ENCODE assay signal across 11 mouse cellular contexts in genomic region chr5:36700939-36701620, GRCm38 (mm10). TPM values are rescaled to one million over a fixed set of nuclear protein-coding genes. Genes with fewer than 3 reads are reported as not detected.
A peak's percentile ranks its signal among the peaks of the same experiment; 100 is the strongest.
DNase-seq lines count a peak whose midpoint lies in the region; ATAC-seq and TF ChIP-seq lines count a peak whose summit lies in the region.
"Had no signal": no experiment of that assay in that cellular context is flagged by ENCODE, and none has a peak within 500 bp of the region (broad histone marks: within the 10 kb centered on the region; RNA-seq: fewer than 3 reads in every experiment).

No protein-coding gene starts in this region.

- H3K4me1 ChIP-seq in heart, adult 2 months (ENCODE audit: control insufficient read depth, insufficient read depth, low read length): peaks cover 3% of the 10 kb centered on the region; the same call in 1 of the 2 replicates
- H3K4me1 ChIP-seq in liver, embryonic 15.5 days (replicated peaks): peaks cover 53% of the 10 kb centered on the region

- no peaks in the 10 kb centered on the region for H3K79me2 ChIP-seq in heart, adult 2 months (replicated peaks; ENCODE audit: control insufficient read depth, insufficient read depth, low read length)

- no peaks in the 10 kb centered on the region for H3K27me3 ChIP-seq in heart, adult 2 months (ENCODE audit: control insufficient read depth, insufficient read depth, low read length)
- H3K27me3 ChIP-seq in liver, embryonic 15.5 days: peaks cover 35% of the 10 kb centered on the region

- 0 out of 2 replicates have a peak, but pooled peaks have one; percentile 17 for TF ChIP-seq EP300 in heart, adult 2 months (IDR thresholded peaks at IDR 0.05; ENCODE audit: insufficient read depth, low read depth, low read length)

- no peak overlapping the region for H3K4me3 ChIP-seq in heart, adult 2 months
- H3K4me3 ChIP-seq in liver, embryonic 15.5 days (replicated peaks): no peak overlapping the region
- H3K4me3 ChIP-seq: lung, embryonic 15.5 days had no signal

- no peaks in the 10 kb centered on the region for H3K36me3 ChIP-seq in heart, adult 2 months (ENCODE audit: control insufficient read depth, insufficient read depth, low read length)
- H3K36me3 ChIP-seq in liver, embryonic 15.5 days (replicated peaks): no peaks in the 10 kb centered on the region
- H3K36me3 ChIP-seq: lung, embryonic 15.5 days had no signal

- no peak overlapping the region for H3K9ac ChIP-seq in heart, adult 2 months (ENCODE audit: low read depth, low read length)
- no peak overlapping the region for H3K9ac ChIP-seq in liver, embryonic 15.5 days
- H3K9ac ChIP-seq: lung, embryonic 15.5 days had no signal

- no peak for DNase-seq in heart, adult 2 months
- no peak for DNase-seq in heart, postnatal 4 days
- peak; percentile 40 for DNase-seq in lung, postnatal 36 days
- no peak for DNase-seq in lung, postnatal 25 days (ENCODE audit: low spot score)
- DNase-seq in yolk sac, embryonic 10.5 days (ENCODE audit: low spot score): peak; percentile 80
- no peak for DNase-seq in ovary, postnatal 14 days (ENCODE audit: low spot score)
- no peak for DNase-seq in spleen, postnatal 14 days (ENCODE audit: low spot score in 2 of 2)
- DNase-seq: adrenal gland, postnatal 36 days; cerebellum, adult 11 months had no signal

- intact Hi-C loops in heart, adult 2 months (cut with DNase I): no loop called here

- 36% methylated on average over 6 of the region's 6 CpGs for WGBS in heart, adult 2 months
- WGBS in liver, embryonic 15.5 days (ENCODE audit: insufficient replicate concordance): 50% methylated on average over 6 of the region's 6 CpGs

- ATAC-seq in liver, embryonic 15.5 days (ENCODE audit: insufficient read depth): peak; percentile 23; the same call in 1 of the 2 replicates

- H3K9me3 ChIP-seq in liver, embryonic 15.5 days (replicated peaks): no peaks in the 10 kb centered on the region
- H3K9me3 ChIP-seq: lung, embryonic 15.5 days had no signal

- H3K27ac ChIP-seq in heart, adult 2 months: peak overlapping the region; percentile 26
- H3K27ac ChIP-seq in liver, embryonic 15.5 days (replicated peaks): peak overlapping the region; percentile 45
- H3K27ac ChIP-seq: lung, embryonic 15.5 days had no signal

- TF ChIP-seq CTCF in heart, adult 2 months (IDR thresholded peaks at IDR 0.05): no peak

- TF ChIP-seq POLR2A in heart, adult 2 months (IDR thresholded peaks at IDR 0.05; ENCODE audit: insufficient read depth, low read depth, low read length): no peak

- H3K4me2 ChIP-seq in liver, embryonic 15.5 days: peak overlapping the region; percentile 9; the same call in 1 of the 2 replicates
- H3K4me2 ChIP-seq: lung, embryonic 15.5 days had no signal

RNA-seq across cellular contexts. Expression of gene D5Ertd579e, which starts 5.3 kb away (rescaled TPM):
- 100 to 1,000 TPM in 1 of 2 experiments, 10 to 100 TPM in 1; 81.8 to 104 TPM for total RNA-seq in heart, adult 2 months (2021)
- 22.5 and 45.3 TPM in 2 replicates for polyA plus RNA-seq in heart, adult 2 months (2012; rRNA removed)
- 100 to 1,000 TPM; 101 to 105 TPM for total RNA-seq in heart, postnatal 4 days (2021)
- polyA plus RNA-seq in liver, embryonic 15.5 days (2015; fragmentation: Nextera tagmentation; extraction: Ambion mirVana): 22.1 and 22.2 TPM in 2 replicates

RNA-seq across cellular contexts. Expression of gene Bloc1s4, which starts 47.4 kb away (rescaled TPM):
- total RNA-seq in heart, adult 2 months (2021): 10 to 100 TPM; 11.1 to 13.5 TPM
- polyA plus RNA-seq in heart, adult 2 months (2012; rRNA removed): 8.8 and 9.7 TPM in 2 replicates
- total RNA-seq in heart, postnatal 4 days (2021): 10 to 100 TPM; 11.6 to 13.7 TPM
- polyA plus RNA-seq in liver, embryonic 15.5 days (2015; fragmentation: Nextera tagmentation; extraction: Ambion mirVana): 15.9 and 16.3 TPM in 2 replicates

Comparison
In these comparisons a context has a peak if more than half of its experiments do, and no peak if none do; other contexts are left out.
1. DNase-seq: peak in lung, postnatal 36 days (single experiment) and yolk sac, embryonic 10.5 days (single experiment); none in heart, adult 2 months (0 of 2), heart, postnatal 4 days (single experiment), lung, postnatal 25 days (single experiment), ovary, postnatal 14 days (single experiment) and spleen, postnatal 14 days (0 of 2).